Mouse (Mus musculus): ENCODE measurements at regions not wholly inside any gene's neighbourhood (a gene's known extent, or its start where the extent isn't known, plus 50 kb on each side); places are given as distances from the start of the nearest gene placed in this dataset.

GRCm38 (mm10) chr3:21918431-21918830 is 158.0 kb upstream of the Tbl1xr1 start:
- TF ChIP-seq CTCF (IDR thresholded peaks at IDR 0.05; ENCODE audit: low read depth) (no peak), EP300 (IDR thresholded peaks at IDR 0.05; ENCODE audit: low read depth) (no peak)

Data from heart, postnatal 0 days (tissue).